Mouse (Mus musculus) cortical plate, adult 2 months (tissue): Measurements from ENCODE around the gene Cacna2d2. TPM values are rescaled to one million over a fixed set of nuclear protein-coding genes. Genes with fewer than 3 reads are reported as not detected.
"Not testable (repeated sequence)": the region's sequence is repeated elsewhere in the genome, so short reads cannot be mapped to it uniquely, and the experiment has no call there.

Source experiments
- H3K27ac ChIP-seq: fragments of 200-500 bp; 2 replicates; pipeline ENCODE4 v1.5.1; 2012; ENCODE audit warnings: low read length, control low read depth, inconsistent platforms; ENCODE audit not compliant: insufficient read depth
- H3K4me1 ChIP-seq: fragments of 200-500 bp; 2 replicates; pipeline ENCODE4 v1.6.1; 2011; ENCODE audit warnings: low read length; ENCODE audit not compliant: control insufficient read depth, insufficient read depth
- H3K4me3 ChIP-seq: fragments of 200-500 bp; 2 replicates; pipeline ENCODE4 v1.5.1; 2011; ENCODE audit warnings: mild to moderate bottlenecking, low read length, control low read depth; ENCODE audit not compliant: insufficient read depth
- CTCF ChIP-seq: fragments of 200-500 bp; IDR thresholded peaks from 2 replicates; pipeline ENCODE4 v1.5.1; 2011; ENCODE audit warnings: mild to moderate bottlenecking, control low read depth, low read length; ENCODE audit not compliant: insufficient read depth; ENCODE audit errors: extremely low read depth
- POLR2A ChIP-seq: fragments of 200-500 bp; IDR thresholded peaks from 2 replicates; pipeline ENCODE4 v1.6.1; 2011; ENCODE audit warnings: mild to moderate bottlenecking, low read length, control low read depth; ENCODE audit not compliant: insufficient read depth; ENCODE audit errors: extremely low read depth
- polyA plus RNA-seq: library from polyadenylated mRNA; depleted of rRNA; stranded (reverse); fragments of >200 nt; gene quantifications from 2 replicates; pipeline ENCODE4 v1.2.3, GENCODE M21; 2012

The Cacna2d2 gene
- polyA plus RNA-seq, 1 experiment: 32.9 TPM

DNA sequence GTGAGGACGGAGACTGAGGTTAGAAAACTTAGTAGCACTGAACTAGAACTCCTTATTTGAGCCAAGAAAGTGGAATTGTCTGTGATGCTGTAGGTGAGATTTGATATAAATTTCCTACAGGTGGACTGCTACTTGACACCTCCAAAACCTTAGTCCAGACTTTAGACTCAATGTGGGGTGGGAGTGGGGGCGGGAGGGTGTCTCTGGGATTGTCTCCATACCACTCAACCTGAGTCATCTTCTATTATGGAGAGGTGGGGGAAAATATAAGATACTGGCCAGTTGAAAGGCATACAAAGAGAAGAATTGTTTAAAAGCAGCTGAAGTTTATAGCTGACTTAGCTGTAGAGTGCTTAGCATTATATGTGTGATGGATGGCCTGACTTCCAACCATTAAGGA, 156.3 kb downstream of the Cacna2d2 start:
- H3K27ac ChIP-seq: no peak overlapping the region
- TF ChIP-seq CTCF: no peak
- no peak for TF ChIP-seq POLR2A
- H3K4me3 ChIP-seq: peak overlapping the region; percentile 66
- H3K4me1 ChIP-seq: peaks cover 1% of the 10 kb centered on the region; the same call in 1 of the 2 replicates

- Histone ChIP-seq H3K4me1 (peaks cover 1% of the 10 kb centered on the region; the same call in 1 of the 2 replicates), H3K4me3 (no peak overlapping the region), H3K27ac (no peak overlapping the region)
- TF ChIP-seq POLR2A (no peak), CTCF (no peak)
These were observed 156.9 kb downstream of the Cacna2d2 start for GRCm38 (mm10) chr9:107556346-107556745.

- peaks cover 4% of the 10 kb centered on the region; the same call in 1 of the 2 replicates for H3K4me1 ChIP-seq
- H3K27ac ChIP-seq: no peak within 1 kb of the TSS
- H3K4me3 ChIP-seq: peak within 1 kb of the TSS; percentile 36
- TF ChIP-seq CTCF: no peak
- TF ChIP-seq POLR2A: peak; percentile 90
These were observed 163.7 kb downstream of the Cacna2d2 start, which contains the start of gene Tusc2 for GRCm38 (mm10) chr9:107563029-107563581. Gene Tusc2 (plus strand): TSS chr9:107563255.

- H3K4me3 ChIP-seq, H3K27ac ChIP-seq: not testable (repeated sequence)
- H3K4me1 ChIP-seq: peaks cover 11% of the 10 kb centered on the region
These were observed 166.1 kb downstream of the Cacna2d2 start for GRCm38 (mm10) chr9:107565556-107565955.

GRCm38 (mm10) chr9:107566041-107566709, 166.8 kb downstream of the Cacna2d2 start:
- Histone ChIP-seq H3K27ac (peak overlapping the region; percentile 51), H3K4me3 (no peak overlapping the region), H3K4me1 (peaks cover 11% of the 10 kb centered on the region)
- TF ChIP-seq CTCF (peak; percentile 80), POLR2A (no peak)

DNA sequence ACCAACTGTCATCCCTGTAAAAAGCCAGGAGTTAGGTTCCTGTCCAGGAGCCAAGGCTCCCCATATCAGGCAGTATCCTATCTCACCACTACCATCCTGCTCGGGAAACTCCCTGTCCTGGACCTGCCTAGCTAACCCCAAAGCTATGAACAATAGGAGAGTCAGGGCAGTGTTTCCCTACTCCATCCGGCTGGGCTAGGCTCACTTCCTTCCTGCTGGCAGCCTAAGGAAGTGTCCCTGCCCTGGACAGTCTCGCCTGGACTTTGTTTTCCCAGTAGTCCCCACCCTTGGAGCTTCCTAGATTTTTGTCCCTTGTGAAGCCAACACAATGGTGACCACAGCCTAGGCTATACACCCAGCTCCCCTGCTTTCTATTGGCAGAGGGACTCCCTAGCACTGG, 167.4 kb downstream of the Cacna2d2 start:
- Histone ChIP-seq H3K4me1 (peaks cover 11% of the 10 kb centered on the region), H3K4me3 (no peak overlapping the region), H3K27ac (no peak overlapping the region)
- TF ChIP-seq CTCF (no peak), POLR2A (0 out of 2 replicates have a peak, but pooled peaks have one; percentile 24)

DNA sequence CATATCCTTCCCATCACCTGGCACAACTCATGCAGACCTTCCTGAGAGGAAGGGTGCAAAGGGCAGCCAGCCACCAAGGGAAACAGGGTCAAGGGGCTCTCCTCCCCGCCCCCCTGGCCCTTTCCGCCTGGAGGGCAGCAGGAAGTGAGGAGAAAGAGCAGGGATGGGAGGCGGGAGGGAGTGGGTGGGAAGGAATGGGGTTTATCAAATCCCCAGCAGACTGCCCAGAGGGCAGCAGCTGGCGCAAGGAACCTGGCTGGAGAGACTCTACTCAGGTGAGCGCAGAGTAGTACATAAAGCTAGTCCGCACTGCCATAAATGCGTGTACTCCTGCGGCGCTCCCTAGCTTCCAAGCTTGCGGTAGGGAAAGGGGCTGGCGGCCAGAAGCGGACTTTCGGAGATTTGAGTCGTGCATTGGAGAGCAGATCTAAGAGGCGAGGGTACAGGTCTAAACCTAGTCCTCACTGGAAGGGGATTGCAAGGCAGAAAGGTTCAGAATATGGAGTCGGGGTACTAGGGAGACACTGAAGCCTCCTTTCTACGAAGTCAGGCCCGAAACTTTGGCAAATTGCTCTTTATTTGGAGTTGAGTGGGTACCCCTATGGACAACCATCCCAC, 168.4 kb downstream of the Cacna2d2 start, which contains the start of gene Hyal2:
TSS of gene Hyal2 (plus strand) at position 244 of the 618 bp plus-strand sequence.
- Histone ChIP-seq H3K4me3 (peak within 1 kb of the TSS; percentile 89), H3K4me1 (peaks cover 11% of the 10 kb centered on the region), H3K27ac (peak within 1 kb of the TSS; percentile 81)
- TF ChIP-seq POLR2A: no peak
- TF ChIP-seq CTCF: no peak

DNA sequence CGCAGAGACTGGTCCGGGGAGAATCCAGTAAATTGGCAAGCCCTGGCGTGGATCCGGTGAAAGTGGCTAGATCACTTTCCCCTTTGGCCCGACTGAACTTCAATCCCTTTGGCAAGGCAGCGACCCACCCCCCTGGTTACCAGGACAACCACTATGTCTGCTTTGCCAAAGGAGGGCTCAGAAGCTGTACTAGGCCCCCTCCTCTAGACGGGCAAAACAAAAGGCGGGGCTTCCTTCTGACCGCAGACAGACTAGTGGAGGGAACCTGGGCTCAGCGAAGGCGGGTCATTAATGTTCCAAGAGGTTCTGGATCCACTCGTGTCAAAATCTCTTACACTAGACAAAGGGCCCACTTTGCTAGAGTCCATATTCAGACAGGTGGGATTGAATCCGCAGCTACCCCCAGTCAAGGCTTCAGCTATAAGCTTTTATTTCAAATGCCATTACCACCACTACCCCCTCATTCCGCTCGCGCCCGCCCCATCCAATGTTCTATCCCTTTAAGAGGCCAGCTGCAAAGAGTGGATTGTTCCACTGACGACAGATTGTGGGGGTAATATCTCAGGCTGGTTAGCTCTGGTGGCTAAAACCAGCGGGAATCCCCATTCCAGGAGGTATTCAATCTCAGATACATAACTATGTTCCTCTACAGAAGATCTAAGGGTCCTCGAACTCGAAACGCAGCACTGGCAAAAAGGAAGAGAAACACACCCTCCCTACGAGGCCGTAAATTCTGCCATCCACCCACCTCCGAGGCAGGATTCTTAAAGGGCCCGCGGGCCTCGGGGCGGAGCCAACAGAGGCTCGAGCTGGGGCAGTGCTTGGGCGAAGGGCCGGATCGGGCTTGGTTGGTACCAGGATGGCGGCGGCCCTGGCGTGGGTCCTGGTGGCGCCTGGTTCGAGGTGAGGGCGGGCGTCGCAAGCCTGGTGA, 169.2 kb downstream of the Cacna2d2 start:
- no peak for TF ChIP-seq CTCF
- TF ChIP-seq POLR2A: peak; percentile 31; the same call in 1 of the 2 replicates
- Histone ChIP-seq H3K27ac (peak overlapping the region; percentile 81), H3K4me3 (peak overlapping the region; percentile 89), H3K4me1 (peaks cover 11% of the 10 kb centered on the region)

- TF ChIP-seq CTCF (no peak), POLR2A (no peak)
- peak overlapping the region; percentile 89 for H3K4me3 ChIP-seq
- H3K4me1 ChIP-seq: peaks cover 7% of the 10 kb centered on the region
- H3K27ac ChIP-seq: peak overlapping the region; percentile 81; the same call in 1 of the 2 replicates
These were observed 169.9 kb downstream of the Cacna2d2 start for GRCm38 (mm10) chr9:107569270-107569669.
